Mouse (Mus musculus) G1E (cell line): ENCODE data around the gene Slc35b2. TPM values are rescaled to one million over a fixed set of nuclear protein-coding genes. Genes with fewer than 3 reads are reported as not detected.

ENCODE experiments used
- ATAC-seq: 2 replicates; pipeline ENCODE4 v1.8.0; 2016; ENCODE audit warnings: mild to moderate bottlenecking; ENCODE audit not compliant: insufficient number of reproducible peaks, poor library complexity, low FRiP score, severe bottlenecking; ENCODE audit errors: extremely low read depth
- DNase-seq: peaks from one replicate; pipeline ENCODE4 v3.0.0; 2012; ENCODE audit warnings: low spot score
- H3K27me3 ChIP-seq: 2 replicates; pipeline ENCODE4 v1.6.1; 2012; ENCODE audit warnings: mild to moderate bottlenecking, low read length, inconsistent platforms; ENCODE audit not compliant: insufficient read depth
- H3K36me3 ChIP-seq: replicated peaks from 2 replicates; pipeline ENCODE3; 2012; ENCODE audit warnings: mild to moderate bottlenecking, inconsistent platforms
- H3K4me1 ChIP-seq: 2 replicates; pipeline ENCODE4 v1.6.1; 2012; ENCODE audit warnings: low read depth, low read length, inconsistent platforms, mixed read lengths; ENCODE audit not compliant: insufficient read depth
- H3K4me3 ChIP-seq: 2 replicates; pipeline ENCODE4 v1.5.1; 2012; ENCODE audit warnings: low read depth, mild to moderate bottlenecking, inconsistent platforms, low read length, moderate library complexity, mixed read lengths
- H3K9me3 ChIP-seq: replicated peaks from 2 replicates; pipeline ENCODE4 v1.6.1; 2012; ENCODE audit warnings: inconsistent platforms
- CTCF ChIP-seq: IDR thresholded peaks from 2 replicates; pipeline ENCODE4 v1.5.1; 2012; ENCODE audit warnings: low read depth, low read length, inconsistent platforms, mixed read lengths
- GATA1 ChIP-seq: IDR thresholded peaks from 2 replicates; pipeline ENCODE4 v1.6.1; 2012; ENCODE audit warnings: borderline replicate concordance, low read length, inconsistent platforms, mixed read lengths
- GATA2 ChIP-seq: IDR thresholded peaks from 2 replicates; pipeline ENCODE4 v1.6.1; 2012; ENCODE audit warnings: low read depth, low read length, inconsistent platforms, borderline replicate concordance
- POLR2AphosphoS5 ChIP-seq: IDR thresholded peaks from 2 replicates; pipeline ENCODE4 v1.6.1; 2012; ENCODE audit warnings: low read depth, low read length, inconsistent platforms; ENCODE audit not compliant: insufficient replicate concordance
- TAL1 ChIP-seq: conservative IDR thresholded peaks from 2 replicates; pipeline ENCODE4 v1.6.1; 2012; ENCODE audit warnings: low read depth, low read length, inconsistent platforms, mixed read lengths
- polyA plus RNA-seq: library from polyadenylated mRNA; stranded (reverse); fragments of >175 nt; gene quantifications from 2 replicates; pipeline ENCODE4 v1.2.3, GENCODE M21; 2012
- total RNA-seq, 2 experiments: library from RNA; stranded (forward) in 1 of 2; stranded (reverse) in 1 of 2; fragments of 200-1000 nt in 1 of 2; fragments of >200 nt in 1 of 2; fragmentation: Nextera tagmentation in 1 of 2; gene quantifications; 2 replicates each; pipeline ENCODE4 v1.2.3; 2014 to 2017

The Slc35b2 gene
- total and polyA plus RNA-seq, 3 experiments: 24.9 to 77.1 (median 46.5) TPM

DNA sequence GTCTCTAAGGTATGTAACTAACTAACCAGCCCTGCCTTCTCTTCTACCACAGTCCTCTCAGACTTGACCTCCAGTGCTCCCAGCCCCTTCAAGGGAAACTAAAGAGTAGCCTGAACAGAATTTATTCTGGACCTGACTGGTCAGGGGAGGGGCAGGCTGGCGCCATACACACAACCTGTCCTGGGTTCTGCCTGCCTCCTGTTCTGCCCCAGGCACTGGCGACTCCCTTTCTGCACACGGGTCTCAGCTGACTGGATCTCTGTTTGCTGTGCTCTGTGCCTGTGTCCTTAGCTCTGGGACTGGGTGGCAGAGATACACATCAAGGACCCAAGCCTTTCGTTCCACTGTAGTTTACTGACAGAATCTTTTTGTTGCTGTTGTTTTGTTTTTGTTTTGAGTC lies 15.9 kb downstream of the Slc35b2 start:
- DNase-seq (no peak), ATAC-seq (no peak)
- TF ChIP-seq GATA1: no peak
- no peak for TF ChIP-seq GATA2
- no peak for TF ChIP-seq CTCF
- TF ChIP-seq POLR2AphosphoS5: no peak
- TF ChIP-seq TAL1: no peak
- Histone ChIP-seq H3K27me3 (no peaks in the 10 kb centered on the region), H3K9me3 (no peaks in the 10 kb centered on the region), H3K36me3 (peaks cover 19% of the 10 kb centered on the region), H3K4me1 (peaks cover 78% of the 10 kb centered on the region), H3K4me3 (no peak overlapping the region)

DNA sequence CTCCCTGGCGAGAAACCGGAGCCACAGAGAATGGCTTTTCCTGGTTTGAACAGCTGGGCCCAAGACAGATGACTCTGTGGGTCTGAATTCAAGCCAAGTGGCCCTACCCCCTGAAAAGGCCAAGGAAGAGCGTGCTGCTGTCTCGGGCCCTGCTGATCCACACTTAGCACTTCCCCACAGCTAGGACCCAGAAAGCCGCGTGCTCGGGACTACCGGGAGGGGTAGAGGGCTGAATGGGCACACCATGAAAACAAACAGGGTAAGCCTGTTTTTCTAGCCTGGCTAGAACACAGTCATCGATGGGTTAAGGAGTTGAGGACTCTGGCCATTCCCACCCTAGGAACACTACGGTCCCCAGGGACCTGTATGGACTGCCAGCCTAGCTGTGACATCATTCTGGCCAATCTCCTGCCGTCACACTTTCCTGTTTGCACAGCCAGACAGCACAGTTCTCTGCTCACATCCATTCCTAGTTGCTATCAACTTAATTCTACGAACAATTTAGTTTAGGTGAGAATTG lies 17.3 kb downstream of the Slc35b2 start:
- no peak for ATAC-seq
- Histone ChIP-seq H3K36me3 (peaks cover 31% of the 10 kb centered on the region), H3K9me3 (no peaks in the 10 kb centered on the region), H3K27me3 (no peaks in the 10 kb centered on the region; the same call in 1 of the 2 replicates), H3K4me1 (peaks cover 78% of the 10 kb centered on the region), H3K4me3 (no peak overlapping the region)
- DNase-seq: no peak
- TF ChIP-seq CTCF (no peak), POLR2AphosphoS5 (no peak), GATA1 (no peak), TAL1 (no peak), GATA2 (no peak)

DNA sequence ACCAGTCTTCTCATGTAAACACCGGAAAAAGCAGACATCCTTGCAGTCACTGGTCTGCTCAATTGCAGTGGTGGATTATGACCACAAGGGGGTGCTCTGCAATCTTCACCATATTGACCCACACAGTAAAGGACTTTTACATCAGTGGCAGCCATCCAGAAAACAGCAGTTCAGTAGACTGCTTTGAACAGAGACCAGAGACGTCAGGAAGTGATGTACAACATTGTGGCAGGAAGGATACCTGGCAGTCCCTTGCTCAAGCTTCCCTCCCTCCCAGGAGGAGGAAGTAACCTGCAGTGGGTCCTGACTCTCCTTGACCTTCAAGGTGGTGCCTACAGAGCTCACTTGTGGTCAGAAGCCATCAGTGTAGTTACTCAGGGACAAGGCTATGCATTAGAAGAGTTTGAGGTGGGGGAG lies 17.9 kb downstream of the Slc35b2 start:
- peaks cover 37% of the 10 kb centered on the region for H3K36me3 ChIP-seq
- peak; percentile 43 for DNase-seq
- TF ChIP-seq CTCF: peak; percentile 84
- no peak for TF ChIP-seq GATA1
- H3K9me3 ChIP-seq: peaks cover 2% of the 10 kb centered on the region; the same call in 1 of the 2 replicates
- peak; percentile 52; the same call in 1 of the 2 replicates for ATAC-seq
- H3K4me3 ChIP-seq: no peak overlapping the region
- peaks cover 81% of the 10 kb centered on the region for H3K4me1 ChIP-seq
- H3K27me3 ChIP-seq: no peaks in the 10 kb centered on the region; the same call in 1 of the 2 replicates

DNA sequence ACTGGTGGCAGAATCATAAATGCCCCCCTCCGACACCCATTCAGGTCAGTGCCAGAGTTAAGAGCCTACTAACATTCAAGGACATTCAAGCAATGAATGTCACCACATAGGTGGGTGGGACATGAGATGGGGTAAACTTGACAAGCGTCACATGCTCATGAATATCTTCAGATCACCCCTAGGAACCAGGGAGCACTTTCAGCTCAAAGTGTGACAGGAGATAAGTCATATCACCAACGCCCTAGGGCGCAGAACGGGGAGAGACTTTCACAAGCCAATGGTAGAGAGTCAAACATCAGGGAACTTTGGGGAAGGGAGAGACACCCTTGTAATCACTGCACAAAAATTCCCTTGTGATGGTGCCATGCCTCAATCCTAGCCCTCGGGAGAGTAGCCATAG lies 18.5 kb downstream of the Slc35b2 start:
- peaks cover 43% of the 10 kb centered on the region for H3K36me3 ChIP-seq
- no peaks in the 10 kb centered on the region; the same call in 1 of the 2 replicates for H3K27me3 ChIP-seq
- no peak overlapping the region for H3K4me3 ChIP-seq
- ATAC-seq (peak; percentile 45; the same call in 1 of the 2 replicates), DNase-seq (no peak)
- TF ChIP-seq GATA1 (no peak), POLR2AphosphoS5 (no peak), TAL1 (0 out of 2 replicates have a peak, but pooled peaks have one; percentile 28), CTCF (no peak), GATA2 (no peak)
- H3K9me3 ChIP-seq: peaks cover 7% of the 10 kb centered on the region
- H3K4me1 ChIP-seq: peaks cover 81% of the 10 kb centered on the region

DNA sequence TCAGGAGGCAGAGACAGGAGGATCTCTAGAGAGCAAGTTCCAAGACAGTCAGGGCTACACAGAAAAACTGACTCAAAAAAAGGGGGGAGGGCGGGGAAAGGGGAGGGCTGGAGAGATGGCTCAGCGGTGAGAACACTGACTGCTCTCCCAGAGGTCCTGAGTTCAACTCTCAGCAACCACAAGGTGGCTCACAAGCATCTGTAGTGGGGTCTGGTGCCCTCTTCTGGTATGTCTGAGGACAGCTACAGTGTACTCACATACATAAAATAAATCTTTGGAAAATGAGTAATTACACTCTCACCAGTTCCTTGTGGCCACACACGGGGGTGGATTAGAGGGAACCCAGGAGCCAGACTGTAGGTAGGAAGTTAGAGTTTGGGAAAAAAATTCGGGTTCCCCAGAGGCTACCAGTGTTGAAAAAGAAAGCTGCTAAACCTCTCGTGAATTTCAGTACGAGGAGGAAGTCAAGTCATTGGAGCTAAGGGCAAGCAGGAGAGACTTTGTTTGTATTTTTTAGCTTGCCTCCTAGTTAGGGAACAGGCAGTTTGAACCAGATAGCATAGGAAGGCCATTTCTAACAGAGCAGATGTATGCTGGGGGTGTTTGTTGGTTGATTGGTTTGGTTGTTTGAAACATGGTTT lies 19.2 kb downstream of the Slc35b2 start:
- no peak for TF ChIP-seq GATA1
- peak; percentile 24; the same call in 1 of the 2 replicates for TF ChIP-seq CTCF
- peaks cover 46% of the 10 kb centered on the region for H3K36me3 ChIP-seq
- no peak overlapping the region for H3K4me3 ChIP-seq
- DNase-seq: no peak
- H3K9me3 ChIP-seq: peaks cover 7% of the 10 kb centered on the region
- H3K27me3 ChIP-seq: no peaks in the 10 kb centered on the region; the same call in 1 of the 2 replicates
- no peak for ATAC-seq
- H3K4me1 ChIP-seq: peaks cover 77% of the 10 kb centered on the region

DNA sequence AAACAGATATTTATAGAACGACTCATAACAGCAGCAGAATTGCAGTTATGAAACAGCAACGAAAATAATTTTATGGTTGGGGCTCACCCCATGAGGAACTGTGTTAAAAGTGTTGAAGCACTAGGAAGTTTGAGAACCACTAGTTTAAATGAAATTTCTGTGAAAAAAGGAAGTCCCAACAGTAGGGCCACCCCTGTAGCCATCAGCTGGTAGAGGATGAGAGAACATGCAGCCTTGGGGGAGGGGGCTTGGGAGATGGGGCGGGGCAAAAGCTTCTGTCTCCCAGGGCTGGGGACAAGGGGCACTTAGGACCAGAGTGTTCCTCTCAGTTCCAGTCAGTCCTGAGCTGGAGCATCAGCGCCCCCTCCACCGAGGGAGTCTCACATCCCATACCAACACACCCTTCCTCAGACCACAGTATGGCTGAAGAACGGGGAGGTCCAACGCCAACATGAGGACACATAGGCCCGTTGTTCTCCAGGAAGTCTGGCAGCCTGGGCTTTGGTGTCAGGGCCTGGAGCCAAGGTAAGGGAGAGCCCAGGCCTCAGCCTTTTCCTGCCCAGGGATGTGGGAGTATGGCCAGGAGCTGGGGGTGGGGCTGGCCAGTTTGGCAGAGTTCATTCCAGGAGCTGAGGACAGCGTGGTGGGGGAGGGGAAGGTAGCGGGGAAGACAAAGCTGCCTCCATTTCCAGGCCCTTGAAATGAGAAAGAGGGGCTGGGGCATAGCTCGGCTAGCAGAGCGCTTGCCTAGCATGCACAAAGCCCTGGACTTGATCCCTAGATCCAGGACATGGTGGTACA lies 20.6 kb downstream of the Slc35b2 start:
- ATAC-seq: no peak
- H3K36me3 ChIP-seq: peaks cover 60% of the 10 kb centered on the region
- H3K4me1 ChIP-seq: peaks cover 74% of the 10 kb centered on the region
- DNase-seq: peak; percentile 68
- H3K9me3 ChIP-seq: peaks cover 7% of the 10 kb centered on the region
- H3K4me3 ChIP-seq: peak overlapping the region; percentile 57; the same call in 1 of the 2 replicates
- no peaks in the 10 kb centered on the region; the same call in 1 of the 2 replicates for H3K27me3 ChIP-seq
- TF ChIP-seq POLR2AphosphoS5 (no peak), TAL1 (no peak), GATA2 (no peak), GATA1 (no peak), CTCF (no peak)
